Mouse (Mus musculus): ENCODE measurements at regions not wholly inside any gene's neighbourhood (a gene's known extent, or its start where the extent isn't known, plus 50 kb on each side); places are given as distances from the start of the nearest gene placed in this dataset.
"Not testable (repeated sequence)": the region's sequence is repeated elsewhere in the genome, so short reads cannot be mapped to it uniquely, and the experiment has no call there.

DNA sequence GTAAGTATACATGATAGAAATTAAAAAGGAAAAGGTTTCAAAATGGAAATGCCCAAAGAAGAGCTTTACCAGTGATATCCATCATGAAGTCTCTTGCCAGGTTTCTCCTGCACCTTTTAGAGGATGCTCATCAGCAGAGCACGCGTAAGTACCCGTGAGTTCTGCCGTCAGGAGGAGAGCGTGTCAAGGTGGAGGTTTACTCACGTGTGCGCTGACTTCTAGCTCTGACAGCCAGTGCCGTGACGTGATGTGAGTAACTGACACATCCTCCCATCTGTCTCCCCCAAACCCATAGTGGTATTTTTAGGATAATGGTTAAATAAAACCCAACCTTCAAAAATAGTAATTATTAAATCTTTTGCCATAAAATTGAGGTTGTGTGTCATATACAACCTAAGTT lies 55.3 kb downstream of the Adra2a start:
- no peak for DNase-seq

DNA sequence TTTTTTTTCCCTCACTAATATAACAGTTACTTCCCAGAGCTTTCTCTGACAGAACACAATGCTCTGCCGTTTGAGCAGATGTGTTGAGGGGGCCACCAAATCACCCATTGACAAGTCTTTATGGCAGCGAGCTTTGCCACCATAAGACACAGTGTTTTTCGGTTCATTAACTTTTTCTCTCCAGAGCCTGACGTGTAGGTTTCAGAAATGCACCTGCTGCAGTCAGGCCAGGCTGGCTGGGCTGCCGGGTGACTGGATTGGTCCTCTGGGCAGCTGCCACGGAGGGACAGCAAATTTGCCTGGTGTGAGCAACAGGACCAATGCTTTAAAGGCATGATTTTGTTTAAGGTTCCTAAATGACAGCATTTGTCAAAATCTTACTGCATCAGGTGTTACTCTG lies 55.8 kb downstream of the Adra2a start:
- no peak for DNase-seq

DNA sequence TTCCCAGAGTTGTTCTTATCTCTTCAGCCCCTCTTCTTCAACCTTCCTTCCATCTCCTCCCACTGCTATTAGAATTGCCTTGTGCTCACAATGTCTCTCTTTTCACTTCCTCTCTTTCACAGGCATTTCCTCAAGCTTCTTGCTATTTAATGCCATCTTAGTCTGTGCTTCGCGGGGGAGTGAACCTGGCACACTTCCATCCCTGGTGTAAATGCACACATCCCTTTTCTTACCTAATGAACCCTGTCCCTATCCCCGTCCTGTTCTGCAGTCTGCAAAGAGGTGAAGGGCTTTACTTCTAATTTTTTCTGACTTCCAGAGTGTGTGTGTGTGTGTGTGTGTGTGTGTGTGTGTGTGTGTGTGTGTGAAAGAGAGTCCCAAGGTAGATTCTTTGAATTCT lies 62.6 kb downstream of the Adra2a start:
- no peak for DNase-seq

DNA sequence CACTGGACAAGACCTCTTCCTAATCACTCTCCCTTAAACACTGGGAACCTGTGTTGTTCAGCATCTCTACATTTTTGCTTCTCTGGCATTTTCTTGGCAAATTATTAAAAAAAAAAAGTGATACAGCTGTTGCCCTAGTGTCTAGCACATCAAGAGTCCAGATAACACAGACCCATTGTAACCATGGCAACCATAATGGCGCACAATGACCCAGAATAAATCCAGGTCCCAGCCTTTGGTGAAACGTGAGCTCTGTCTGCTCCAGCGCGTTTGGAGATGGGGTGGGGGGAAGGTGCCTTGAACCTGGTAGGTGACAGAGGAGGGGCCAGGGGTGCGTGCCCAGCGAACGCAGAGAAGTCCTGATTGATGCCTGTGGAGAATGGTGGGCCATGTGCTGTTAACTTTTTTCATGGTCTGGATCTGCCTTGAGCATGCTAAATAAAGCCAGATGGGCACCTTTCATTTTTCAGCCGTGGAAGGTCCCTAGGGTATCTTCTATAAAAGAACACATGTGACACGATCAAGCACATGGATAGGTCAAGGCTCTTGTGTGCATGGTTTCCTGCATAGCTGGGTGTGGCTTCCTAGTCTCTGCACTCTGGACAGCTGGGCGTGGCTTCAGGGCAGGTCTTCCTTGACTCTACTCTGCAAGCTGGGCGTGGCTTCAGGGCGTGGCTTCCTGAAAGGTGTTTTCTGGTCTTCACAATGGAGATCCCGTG lies 63.3 kb downstream of the Adra2a start:
- peak; percentile 23 for DNase-seq

DNA sequence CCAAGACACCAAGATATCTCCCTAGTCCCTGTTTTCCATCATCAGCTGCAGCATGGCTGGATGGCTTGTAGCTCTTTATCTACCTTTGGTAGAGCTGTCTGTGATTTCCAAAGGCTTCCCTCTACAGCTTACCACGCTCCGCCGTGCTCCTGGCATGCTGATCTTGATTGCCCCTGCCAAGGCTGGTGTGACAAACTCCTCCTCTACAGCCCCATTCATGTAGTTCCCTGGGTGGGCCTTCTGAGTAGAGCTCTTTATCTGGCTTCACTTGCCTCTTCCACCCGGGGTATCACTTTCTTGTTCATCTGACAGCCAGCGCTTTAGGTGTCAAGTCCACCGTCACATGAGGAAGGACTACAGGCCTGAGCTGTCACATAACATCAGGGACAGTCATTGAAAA lies 66.1 kb downstream of the Adra2a start:
- no peak for DNase-seq

DNA sequence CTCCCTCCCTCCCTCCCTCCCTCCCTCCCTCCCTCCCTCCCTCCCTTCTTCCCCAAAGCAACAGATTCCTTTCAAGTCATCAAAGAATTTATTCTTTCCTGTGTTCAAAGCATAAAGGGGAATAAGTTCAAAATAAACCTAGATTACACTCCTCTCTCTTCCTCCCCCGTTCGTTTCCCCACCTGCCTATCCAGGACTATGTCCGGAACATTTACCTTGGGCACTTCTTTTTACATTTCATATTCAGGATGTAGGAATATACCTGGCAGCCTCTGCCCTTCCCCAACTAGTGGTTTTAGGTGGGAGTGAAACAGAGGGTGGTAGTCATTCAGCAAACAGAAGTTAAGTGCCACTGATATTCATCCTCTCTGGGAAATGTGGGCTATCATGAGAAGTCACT lies 68.7 kb downstream of the Adra2a start:
- no peak for DNase-seq

DNA sequence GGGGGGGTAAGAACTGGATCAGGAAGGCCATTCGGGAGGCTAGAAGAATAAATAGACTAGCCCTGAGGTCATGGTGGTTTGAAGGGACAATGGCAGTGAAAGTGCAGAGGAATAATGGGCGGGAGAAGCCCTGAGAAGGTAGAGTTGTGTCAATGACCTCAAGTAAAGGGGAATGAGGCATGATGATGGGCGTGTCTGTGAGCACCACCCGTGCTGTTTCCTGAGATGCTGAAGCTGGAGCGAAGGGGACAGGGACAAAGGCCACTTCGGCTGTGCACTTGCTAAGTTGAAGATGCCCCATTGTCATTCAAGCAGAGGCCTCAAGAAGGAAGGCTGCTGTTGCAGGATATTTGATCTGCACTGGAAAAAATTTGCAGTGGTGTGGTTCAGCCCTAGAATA lies 69.5 kb downstream of the Adra2a start:
- no peak for DNase-seq

DNA sequence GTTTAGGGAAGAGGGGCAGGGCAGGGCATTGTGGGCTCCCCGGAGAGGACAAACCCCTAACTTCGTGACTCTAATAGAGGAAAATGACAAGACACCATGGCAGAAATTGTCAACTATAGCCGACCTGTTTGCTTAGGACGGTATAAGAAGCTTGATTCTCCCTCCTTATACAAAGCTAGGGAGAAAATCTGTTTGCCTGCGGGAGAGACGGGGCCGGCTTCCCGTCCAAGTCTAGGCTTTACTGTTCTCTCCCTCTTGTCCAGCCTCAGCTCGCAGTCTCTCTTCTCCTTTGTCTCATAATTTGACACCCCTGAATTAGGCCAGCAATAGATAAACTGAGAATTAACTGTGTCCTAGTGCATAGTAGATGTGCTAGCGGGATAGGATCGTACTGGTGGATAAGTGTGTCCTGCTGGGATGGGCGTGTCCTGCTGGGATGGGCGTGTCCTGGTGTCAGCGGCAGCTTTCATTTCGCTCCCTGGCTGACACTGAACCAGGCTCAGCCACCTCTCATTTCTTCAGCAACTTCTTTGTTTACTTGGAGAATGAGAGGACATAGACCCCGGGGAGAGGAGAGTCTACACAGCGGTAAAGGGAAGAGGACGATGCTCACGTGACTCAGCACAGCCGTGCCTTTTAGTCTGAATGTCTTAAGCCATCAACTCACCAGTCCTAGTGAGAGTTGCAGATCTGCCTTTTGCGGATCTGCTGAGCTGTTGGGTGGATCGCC lies 70.8 kb downstream of the Adra2a start:
- peak; percentile 40 for DNase-seq

DNA sequence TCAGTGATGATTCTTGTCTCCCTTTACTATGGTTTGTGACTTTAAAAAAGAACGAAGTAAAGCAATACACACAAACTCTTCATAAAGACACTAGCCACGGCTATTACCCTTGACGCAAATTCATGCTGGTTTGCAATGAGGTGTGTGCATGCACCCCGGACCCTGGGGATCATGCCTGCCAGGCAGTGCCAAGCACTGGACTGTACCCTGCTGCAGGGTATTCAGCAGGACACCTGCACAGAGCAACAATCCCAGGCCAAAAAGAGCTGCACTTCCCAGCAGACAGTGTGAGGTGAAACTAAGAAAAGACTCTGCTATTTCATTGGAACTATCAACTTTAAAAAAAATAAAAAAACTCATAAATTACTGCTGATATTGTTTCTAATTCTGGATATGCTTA lies 71.4 kb downstream of the Adra2a start:
- no peak for DNase-seq

DNA sequence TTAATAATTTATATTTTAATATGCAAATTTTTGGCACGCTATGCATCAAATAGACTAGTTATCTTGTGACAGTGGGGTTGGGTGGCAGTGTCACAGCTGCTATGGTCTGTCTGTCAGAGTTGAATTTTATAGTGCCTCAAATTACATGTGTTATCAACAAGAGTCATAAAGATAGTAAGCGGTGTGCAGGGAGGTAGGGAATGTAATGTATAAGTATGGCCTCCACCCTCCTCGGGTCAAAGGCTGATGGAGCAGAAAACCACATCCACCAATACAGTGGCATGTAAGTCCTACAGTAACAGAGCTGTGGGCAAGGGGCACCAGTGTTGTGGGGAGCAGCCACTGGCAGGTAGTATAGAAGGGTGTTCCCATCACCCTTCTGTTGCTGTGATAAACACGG lies 72.9 kb downstream of the Adra2a start:
- DNase-seq = no peak

DNA sequence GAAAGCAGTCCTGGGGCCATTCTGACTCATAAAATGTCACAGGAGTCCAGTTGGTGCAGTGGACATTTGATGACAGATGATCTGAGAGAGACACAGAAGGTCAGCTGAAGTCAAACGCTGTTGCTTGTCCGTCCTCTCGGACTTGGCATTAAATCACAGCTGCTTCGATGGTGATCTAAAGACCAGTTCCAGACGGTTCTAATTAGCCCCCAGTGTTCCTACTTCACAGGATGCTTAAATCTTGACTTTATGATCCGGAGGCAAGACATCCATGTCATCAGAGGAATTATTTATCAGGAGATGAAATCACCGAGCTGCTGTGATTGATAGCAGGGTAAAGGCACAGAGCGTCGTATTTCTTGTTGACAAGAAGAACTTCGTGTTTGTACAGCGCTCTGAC lies 73.7 kb downstream of the Adra2a start:
- no peak for DNase-seq

DNA sequence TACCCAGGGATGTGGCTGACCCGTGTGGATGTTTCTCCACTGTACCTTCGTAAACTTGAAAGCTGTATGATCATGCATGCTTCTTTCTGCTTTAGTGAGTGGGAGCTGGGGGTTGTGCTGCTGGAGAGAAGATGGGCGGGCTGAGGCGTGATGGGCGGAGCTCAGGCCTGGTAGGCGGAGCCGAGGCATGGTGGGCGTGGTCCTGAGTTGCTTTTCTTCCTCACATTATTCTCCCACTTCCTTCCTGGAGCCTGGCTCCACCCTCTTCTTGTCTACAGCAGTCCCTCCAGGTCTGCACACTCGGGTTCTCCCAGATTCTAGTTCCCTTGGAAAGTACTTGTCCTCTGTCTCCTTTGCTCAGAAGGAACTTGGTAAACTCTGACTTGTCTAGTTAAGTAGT lies 79.6 kb downstream of the Adra2a start:
- DNase-seq = no peak

DNA sequence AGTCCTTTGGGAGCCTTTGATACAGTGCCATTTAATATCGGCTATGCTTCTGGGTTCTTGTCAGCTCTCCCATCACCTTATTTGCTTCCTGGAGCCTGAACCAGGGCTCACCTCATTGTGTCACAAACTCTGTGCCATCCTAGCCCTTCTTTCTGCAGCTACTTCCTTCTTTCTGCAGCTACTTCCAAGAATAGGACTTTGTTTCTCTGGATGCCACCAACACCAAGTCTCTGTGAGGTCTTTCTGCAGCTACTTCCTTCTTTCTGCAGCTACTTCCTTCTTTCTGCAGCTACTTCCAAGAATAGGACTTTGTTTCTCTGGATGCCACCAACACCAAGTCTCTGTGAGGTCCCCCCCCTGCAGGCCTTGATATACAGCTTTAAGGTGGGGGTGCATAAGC lies 107.8 kb downstream of the Adra2a start:
- not testable (repeated sequence) for DNase-seq

DNA sequence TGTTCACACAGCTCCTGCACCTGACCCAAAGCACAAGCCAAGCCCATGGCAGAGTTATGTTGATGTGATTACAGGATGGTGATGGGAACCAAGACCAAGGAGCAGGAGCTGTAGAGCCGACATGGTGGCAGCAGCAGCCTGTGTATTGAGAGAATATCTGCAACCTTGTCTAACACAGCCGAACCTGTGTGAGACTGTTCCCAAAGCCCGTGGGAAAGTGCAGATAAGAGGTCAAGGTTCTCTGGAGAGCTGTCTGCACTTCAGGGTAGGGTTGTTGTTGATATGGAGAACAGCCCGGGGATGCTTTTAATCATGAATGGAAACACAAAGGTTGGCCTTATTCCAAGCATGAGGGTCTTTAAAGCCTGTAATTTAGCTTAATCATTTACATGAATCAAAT lies 110.4 kb downstream of the Adra2a start:
- no peak for DNase-seq

DNA sequence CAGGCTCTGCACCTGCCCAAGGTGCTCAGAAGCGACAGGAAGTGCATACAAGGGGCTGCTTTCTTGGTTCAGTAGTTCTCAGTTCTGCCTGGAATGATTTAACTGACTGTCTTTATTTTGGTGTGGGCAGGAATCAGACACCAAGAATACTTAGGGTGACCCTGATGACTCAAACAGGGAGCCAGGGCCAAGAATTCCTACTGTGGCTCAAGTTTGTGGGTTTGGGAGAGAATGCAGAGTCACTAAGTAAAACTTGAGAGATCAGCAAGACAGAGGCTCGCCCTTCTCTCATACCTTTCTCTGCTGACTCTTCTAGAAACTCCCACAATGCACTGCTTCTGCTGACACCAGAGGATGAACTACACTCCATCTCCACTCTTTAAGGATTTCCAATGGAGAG lies 126.4 kb downstream of the Adra2a start:
- no peak for DNase-seq

DNA sequence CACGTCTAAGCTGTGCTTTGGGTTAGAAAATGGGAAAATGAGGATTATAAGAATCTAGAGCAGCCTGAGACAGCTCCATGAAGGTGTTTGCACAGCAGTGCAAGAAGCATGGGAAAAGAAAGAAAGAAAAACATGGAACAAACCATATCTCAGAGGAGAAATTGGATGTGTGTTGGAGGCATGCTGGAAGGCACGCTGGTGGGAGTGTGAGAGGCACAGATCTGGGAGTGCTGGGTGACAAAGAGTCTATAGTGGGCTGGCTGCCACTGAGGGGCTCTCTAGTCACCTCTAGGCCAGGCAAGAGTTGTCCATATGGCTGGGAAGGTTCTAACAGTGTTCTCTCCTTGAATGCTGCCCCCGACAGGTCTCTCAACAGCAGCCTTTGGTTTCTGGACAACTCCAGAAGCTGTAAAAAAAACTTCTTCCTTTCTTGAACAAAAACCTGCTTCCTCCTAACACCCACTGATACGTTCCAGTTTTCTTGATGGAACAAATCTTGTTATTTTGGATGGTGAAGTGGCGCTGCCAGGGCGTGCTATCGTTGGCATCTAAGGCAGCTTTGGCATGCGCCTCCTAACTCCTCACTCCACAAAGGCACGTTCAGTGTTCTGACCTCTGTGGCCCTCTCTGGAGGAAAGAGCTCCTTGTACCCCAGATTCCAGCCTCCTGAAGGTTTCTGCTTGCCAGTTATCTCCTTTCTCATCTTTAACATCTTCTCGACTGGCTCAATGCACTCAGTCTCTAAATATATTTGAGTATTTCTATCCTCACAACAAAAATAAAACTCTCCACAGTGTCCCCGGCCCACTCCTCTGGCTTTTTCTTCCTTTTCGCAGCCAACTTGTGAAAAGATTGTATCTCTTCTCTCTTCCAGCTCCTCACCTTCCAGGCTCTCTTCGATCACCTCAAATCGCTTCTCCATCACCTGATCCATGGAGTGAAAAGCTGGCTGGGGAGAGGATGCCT lies 130.4 kb downstream of the Adra2a start:
- no peak for DNase-seq

DNA sequence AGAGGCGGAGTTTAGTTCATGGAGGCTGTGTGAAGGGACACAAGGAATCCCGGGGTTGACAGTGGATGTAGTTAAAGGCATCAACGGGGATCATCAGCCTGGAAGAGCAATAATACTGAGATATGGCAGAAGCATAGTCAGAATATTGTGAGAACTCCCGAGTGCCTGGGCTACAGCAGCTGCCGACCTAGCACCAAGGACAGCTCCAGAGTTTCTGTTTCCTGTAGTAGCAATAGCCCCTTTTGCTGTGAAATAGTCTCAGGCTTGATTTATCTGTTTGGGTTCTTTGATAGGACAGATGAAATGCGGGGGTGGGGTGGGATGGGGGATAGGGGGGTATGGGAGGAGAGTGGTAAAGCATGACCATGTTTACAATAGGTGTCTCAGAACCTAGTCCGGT lies 131.8 kb downstream of the Adra2a start:
- DNase-seq = peak; percentile 53

DNA sequence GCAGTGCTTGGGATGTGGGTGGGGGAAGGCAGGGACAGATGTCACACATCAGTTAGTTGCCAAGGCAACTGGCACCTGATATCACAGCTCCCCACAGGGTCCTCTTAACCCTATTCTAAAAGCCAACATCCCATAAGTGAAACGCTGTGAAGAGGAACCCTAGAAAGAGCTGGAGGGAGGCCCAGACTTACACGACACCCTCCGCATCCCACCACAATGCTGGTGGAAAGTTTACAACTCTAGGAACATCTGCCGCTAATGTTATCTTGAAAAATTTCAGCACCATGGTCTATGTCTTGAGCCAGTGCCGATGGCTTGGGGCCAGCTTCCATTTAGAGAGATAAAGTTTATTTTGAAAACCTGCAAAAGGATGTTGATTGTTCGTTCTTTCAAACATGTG lies 133.5 kb downstream of the Adra2a start:
- DNase-seq = no peak

DNA sequence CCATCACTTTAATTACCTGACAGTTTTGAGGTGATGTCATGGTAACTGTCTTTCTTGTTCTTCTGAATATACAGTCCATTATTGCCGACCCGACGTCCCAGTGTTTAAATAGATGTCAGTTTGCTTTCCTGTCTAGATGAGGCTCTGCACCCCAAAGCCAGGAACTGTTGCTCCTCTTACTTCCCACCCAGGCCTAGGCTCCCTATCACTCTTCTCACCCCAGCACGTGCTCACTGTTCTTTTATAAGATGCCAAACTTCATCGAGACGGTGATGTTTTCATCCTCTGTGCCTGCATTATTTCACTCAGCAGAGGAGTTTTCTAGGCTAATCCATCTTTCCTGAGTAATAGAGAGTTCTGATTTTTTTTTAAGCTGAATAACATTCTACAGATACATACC lies 156.5 kb downstream of the Adra2a start:
- no peak for DNase-seq

DNA sequence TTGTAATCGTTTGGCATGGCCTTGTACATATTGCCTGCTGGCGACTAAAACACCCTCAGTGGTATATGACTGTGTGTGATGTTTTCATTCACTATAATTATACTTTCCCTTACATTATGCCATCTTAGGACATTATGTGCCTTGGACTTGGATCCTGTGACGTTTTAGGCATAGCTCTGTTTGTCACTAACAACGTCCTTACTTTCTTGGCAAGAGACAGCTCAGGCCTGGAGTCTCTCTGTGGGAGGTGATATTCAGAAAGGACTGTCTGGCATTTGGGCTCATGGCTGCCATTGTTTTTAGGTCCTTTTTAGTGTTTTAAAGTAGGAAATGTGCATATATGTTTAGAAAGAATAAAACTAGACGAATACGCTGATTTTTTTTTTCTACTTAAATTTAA lies 158.5 kb downstream of the Adra2a start:
- no peak for DNase-seq

DNA sequence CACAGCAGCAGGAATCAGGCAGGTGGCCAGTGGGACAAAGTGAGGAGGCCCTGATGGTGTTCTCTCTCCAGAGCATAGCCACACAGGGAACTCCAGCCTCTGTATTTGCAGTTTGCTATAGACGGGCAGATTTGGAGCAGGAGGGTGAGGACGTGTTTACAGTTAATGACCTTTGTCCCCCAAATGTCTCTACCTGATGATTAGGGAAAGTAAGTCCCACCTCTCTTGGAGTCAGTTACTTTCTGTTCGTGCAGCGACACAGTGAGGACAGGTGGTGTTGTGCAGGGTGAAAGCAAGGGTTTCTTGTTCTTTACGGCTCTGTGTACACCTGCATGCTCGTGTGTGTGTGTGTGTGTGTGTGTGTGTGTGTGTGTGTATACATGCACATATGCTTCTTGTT lies 162.9 kb downstream of the Adra2a start:
- DNase-seq = no peak

DNA sequence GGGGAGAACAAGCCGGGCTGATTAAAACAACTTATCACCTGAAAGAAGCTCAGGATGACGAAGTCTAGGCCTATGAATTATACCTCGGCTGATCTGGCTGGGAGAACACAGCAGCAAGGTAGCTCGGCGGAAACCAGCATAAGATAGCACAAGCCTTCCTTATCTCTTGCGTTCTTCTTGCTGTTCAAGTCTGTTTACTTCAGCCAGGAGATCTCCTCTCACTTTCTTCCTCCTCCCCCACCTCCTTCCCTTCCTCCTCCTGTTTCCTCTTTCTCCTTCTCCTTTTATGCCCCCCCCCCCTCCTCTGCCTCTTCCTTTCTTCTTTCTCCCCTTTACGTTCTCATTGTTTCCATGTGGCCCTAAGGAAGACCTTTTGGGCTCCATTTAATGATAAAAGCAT lies 168.2 kb downstream of the Adra2a start:
- no peak for DNase-seq

DNA sequence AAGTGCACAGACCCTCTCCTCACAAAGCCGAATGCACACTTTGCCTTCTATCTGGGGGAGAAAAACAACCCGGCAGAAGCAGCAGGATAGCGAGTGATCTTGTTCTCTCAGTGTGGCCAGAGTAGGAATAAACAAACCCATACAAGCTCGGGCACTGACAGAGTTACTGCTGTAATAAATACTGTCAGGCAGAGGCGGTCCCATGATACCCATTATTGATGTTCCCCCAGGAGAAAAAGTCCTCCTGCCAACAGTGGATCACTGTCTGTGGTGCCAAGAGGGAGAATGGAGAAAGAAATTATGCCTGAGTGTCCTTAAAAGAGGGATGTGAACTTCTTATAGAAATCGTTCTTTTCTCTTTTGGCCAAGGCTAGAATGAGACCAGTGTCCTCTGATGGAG lies 200.2 kb downstream of the Adra2a start:
- DNase-seq = no peak

All from heart, postnatal 4 days (tissue).